Mouse (Mus musculus) heart, embryonic 16.5 days (tissue): ENCODE results near the gene Cfap97d1. TPM values are rescaled to one million over a fixed set of nuclear protein-coding genes. Genes with fewer than 3 reads are reported as not detected.

Source experiments
- ATAC-seq: fragments of 200-750 bp; cut with Nextera tagmentation; replicated peaks from 2 replicates; pipeline ENCODE4 v1.8.0; 2017; ENCODE audit warnings: moderate number of reproducible peaks; ENCODE audit not compliant: insufficient read depth, low FRiP score; ENCODE audit errors: extremely low read depth
- H3K27ac ChIP-seq: fragments of 300-500 bp; sonication (generic); 2 replicates; pipeline ENCODE4 v1.5.1; 2014; ENCODE audit warnings: mild to moderate bottlenecking, low read length, control low read depth, moderate library complexity
- H3K27me3 ChIP-seq: fragments of 300-500 bp; sonication (generic); 2 replicates; pipeline ENCODE4 v1.6.1; 2014; ENCODE audit warnings: low read length, mixed read lengths; ENCODE audit not compliant: control insufficient read depth, insufficient read depth
- H3K36me3 ChIP-seq: fragments of 300-500 bp; sonication (generic); 2 replicates; pipeline ENCODE4 v1.6.1; 2014; ENCODE audit not compliant: control insufficient read depth, insufficient read depth
- H3K4me1 ChIP-seq: fragments of 300-500 bp; sonication (generic); 2 replicates; pipeline ENCODE4 v1.6.1; 2014; ENCODE audit warnings: low read length, mixed read lengths; ENCODE audit not compliant: control insufficient read depth, insufficient read depth
- H3K4me2 ChIP-seq: fragments of 300-500 bp; sonication (generic); 2 replicates; pipeline ENCODE4 v1.6.1; 2014; ENCODE audit warnings: low read depth, mild to moderate bottlenecking, control low read depth, low read length
- H3K4me3 ChIP-seq: fragments of 300-500 bp; sonication (generic); 2 replicates; pipeline ENCODE4 v1.5.1; 2014; ENCODE audit warnings: mild to moderate bottlenecking, control low read depth, low read length
- H3K9ac ChIP-seq: fragments of 300-500 bp; sonication (generic); 2 replicates; pipeline ENCODE4 v1.6.1; 2014; ENCODE audit warnings: low read length, control low read depth
- H3K9me3 ChIP-seq: fragments of 300-500 bp; sonication (generic); replicated peaks from 2 replicates; pipeline ENCODE4 v1.6.1; 2016; ENCODE audit warnings: low read length; ENCODE audit not compliant: control insufficient read depth
- WGBS: fragments of 180-500 bp; shearing (Covaris S2); extraction: QIAGEN DNeasy Blood & Tissue Kit; methylation state at CpG from one replicate; pipeline ENCODE4 v1.1.7; 2014; 5-methylcytosine and 5-hydroxymethylcytosine counted together
- polyA plus RNA-seq: library from polyadenylated mRNA; unstranded; fragments of >200 nt; fragmentation: Nextera tagmentation; extraction: Ambion mirVana; gene quantifications from 2 replicates; pipeline ENCODE4 v1.2.1, GENCODE M21; 2015

Gene Cfap97d1
- polyA plus RNA-seq, 1 experiment from 2014 or later: not detected

DNA sequence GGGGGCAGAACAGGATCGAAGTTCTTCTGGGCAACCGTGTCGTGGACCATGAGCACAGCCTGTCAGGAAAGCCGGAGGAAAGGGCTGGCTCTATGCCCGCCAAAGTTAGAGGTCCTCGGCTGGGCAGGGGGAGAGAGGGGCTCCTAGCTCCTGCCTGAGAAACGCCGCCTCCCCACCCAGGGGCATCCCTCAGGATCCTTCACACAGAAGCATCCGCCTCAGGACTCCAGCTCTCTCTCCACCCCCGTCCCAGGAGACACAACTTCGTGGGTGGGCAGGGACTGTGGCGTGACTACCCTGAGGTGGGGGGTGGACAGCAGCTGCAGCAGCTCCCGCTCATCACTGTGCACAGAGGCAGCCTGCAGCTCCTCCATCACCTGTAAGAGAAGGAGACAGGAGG is 39.3 kb downstream of the Cfap97d1 start:
- no peak for ATAC-seq
- WGBS: 79% methylated on average over 13 of the region's 13 CpGs
- H3K27me3 ChIP-seq: peaks cover 4% of the 10 kb centered on the region; the same call in 1 of the 2 replicates

DNA sequence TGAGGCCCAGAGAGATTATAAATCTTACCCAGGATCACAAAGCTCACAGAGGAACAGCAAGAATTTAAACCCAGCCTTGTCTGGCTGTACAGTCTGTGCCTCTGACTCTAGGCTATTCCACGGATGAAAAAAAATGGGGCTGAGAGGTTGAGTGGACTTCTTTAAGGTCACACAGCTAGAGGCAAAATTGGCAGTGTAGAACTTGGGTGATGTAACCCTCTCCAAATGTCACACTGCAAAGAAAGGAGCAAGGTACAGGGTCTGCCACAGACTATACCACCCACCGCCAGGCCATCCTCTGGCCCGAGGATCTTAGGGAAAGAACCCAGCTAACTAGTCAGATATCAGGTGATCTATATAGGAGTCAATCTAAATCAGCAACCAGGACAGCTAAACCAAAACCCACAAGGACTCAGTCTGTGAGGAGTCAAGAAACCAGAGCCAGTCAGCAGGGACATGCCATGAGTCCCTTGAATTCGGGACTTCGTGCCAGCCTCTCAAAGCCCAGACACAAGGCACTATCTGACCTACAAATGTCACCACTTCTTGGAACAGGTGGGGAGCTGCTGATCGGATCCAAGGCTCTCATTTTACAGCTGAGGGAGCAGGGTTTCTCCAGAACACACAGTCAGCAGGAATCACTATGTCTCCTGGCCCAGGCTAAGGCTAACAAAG is 40.1 kb downstream of the Cfap97d1 start:
- no peaks in the 10 kb centered on the region for H3K9me3 ChIP-seq
- H3K27ac ChIP-seq: no peak overlapping the region
- 83% methylated on average over 6 of the region's 6 CpGs for WGBS
- H3K4me2 ChIP-seq: no peak overlapping the region
- no peak overlapping the region for H3K9ac ChIP-seq
- peaks cover 4% of the 10 kb centered on the region; the same call in 1 of the 2 replicates for H3K27me3 ChIP-seq
- no peak overlapping the region for H3K4me3 ChIP-seq
- peaks cover 6% of the 10 kb centered on the region; the same call in 1 of the 2 replicates for H3K4me1 ChIP-seq
- ATAC-seq: no peak
- no peaks in the 10 kb centered on the region for H3K36me3 ChIP-seq

More for the DNA sequence above, 39.3 kb downstream of the Cfap97d1 start:
- H3K9ac ChIP-seq: no peak overlapping the region
- no peak overlapping the region for H3K4me2 ChIP-seq
- H3K4me1 ChIP-seq: peaks cover 6% of the 10 kb centered on the region; the same call in 1 of the 2 replicates
- H3K36me3 ChIP-seq: no peaks in the 10 kb centered on the region
- no peak overlapping the region for H3K27ac ChIP-seq
- no peak overlapping the region for H3K4me3 ChIP-seq
- H3K9me3 ChIP-seq: no peaks in the 10 kb centered on the region

DNA sequence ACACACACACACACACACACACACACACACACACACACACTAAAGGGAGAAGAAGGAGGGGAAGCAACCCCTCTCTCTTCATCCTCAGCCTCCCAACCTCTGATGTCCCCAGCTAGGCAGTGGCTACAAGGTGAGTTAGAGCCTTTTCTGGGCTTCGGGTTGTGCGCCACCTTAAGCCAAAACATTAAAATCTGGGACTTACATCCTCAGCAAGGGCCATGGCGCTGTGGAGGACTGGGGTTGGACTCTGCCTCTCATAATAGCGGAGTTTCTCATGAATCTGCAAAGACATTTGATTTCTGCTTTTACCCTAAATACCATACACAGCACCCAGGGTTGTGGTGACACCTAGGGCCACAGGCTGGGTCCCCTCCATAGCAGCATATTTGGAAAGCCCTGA is 40.8 kb downstream of the Cfap97d1 start:
- 90% methylated on average over 4 of the region's 4 CpGs for WGBS
- H3K9me3 ChIP-seq: no peaks in the 10 kb centered on the region
- ATAC-seq: no peak
- no peaks in the 10 kb centered on the region for H3K36me3 ChIP-seq
- H3K4me2 ChIP-seq: no peak overlapping the region
- no peak overlapping the region for H3K9ac ChIP-seq
- H3K27me3 ChIP-seq: peaks cover 4% of the 10 kb centered on the region; the same call in 1 of the 2 replicates
- no peak overlapping the region for H3K27ac ChIP-seq
- H3K4me3 ChIP-seq: no peak overlapping the region
- H3K4me1 ChIP-seq: peaks cover 6% of the 10 kb centered on the region; the same call in 1 of the 2 replicates

DNA sequence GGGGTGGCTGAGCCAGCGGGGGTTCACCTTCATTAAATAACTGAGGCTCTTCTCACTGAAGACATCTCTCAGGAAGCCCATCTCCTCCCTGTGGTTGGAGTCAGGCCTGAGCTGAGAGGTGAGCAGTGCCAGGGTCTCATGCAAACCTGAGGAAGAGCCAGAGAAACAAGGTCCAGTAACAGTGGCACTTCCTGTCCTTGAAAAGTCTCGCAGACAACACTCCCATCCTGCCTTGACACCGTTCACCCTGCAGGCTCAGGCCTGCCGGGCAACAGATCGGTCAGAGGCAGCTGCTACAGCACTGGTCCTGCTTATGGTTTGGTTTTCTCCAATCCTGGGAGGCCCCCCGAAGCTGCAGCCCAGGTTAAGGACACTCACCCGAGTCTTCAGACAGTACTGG is 41.3 kb downstream of the Cfap97d1 start:
- H3K27me3 ChIP-seq: peaks cover 4% of the 10 kb centered on the region; the same call in 1 of the 2 replicates
- H3K9ac ChIP-seq: no peak overlapping the region
- no peak overlapping the region for H3K4me3 ChIP-seq
- H3K4me2 ChIP-seq: 0 out of 2 replicates have a peak overlapping the region, but pooled peaks have one; percentile 26
- no peaks in the 10 kb centered on the region for H3K36me3 ChIP-seq
- H3K4me1 ChIP-seq: peaks cover 6% of the 10 kb centered on the region; the same call in 1 of the 2 replicates
- H3K9me3 ChIP-seq: no peaks in the 10 kb centered on the region
- no peak overlapping the region for H3K27ac ChIP-seq
- no peak for ATAC-seq
- WGBS: 58% methylated on average over 7 of the region's 7 CpGs

DNA sequence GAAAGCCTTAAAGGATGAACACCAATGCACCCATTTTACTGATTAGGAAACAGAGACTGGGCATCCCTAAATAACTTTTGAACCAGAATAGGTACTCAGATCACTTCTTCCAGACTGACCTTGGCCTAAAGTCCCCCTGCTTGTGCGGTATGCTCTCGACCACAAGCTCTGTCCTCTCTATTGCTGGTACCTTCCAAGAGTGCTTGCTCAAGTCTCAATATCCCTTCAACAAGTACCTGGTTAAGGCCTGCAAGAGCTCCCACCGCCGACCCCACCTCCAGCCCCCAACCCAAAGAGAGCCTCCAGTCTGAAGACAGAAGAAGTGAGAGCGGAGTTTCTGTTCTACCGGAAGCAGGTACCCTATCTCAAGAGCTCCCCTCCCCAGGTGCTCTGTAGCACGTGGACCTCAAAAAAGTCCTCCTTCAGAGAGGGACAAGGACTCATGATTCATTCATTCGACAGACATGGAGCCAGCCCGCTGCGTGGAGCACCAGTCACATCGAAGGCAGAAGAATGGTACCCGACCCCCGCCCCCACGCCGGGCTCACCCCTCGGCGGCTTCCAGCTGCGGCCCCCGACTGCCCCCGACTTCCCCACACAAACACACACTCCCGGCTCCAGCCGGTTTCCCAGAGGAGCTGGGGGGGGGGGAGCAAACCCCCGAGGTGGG is 42.0 kb downstream of the Cfap97d1 start:
- peaks cover 6% of the 10 kb centered on the region; the same call in 1 of the 2 replicates for H3K27me3 ChIP-seq
- 6% methylated on average over 23 of the region's 23 CpGs for WGBS
- peak overlapping the region; percentile 78 for H3K9ac ChIP-seq
- no peak for ATAC-seq
- peaks cover 6% of the 10 kb centered on the region; the same call in 1 of the 2 replicates for H3K4me1 ChIP-seq
- H3K4me3 ChIP-seq: peak overlapping the region; percentile 61
- no peak overlapping the region for H3K27ac ChIP-seq
- H3K9me3 ChIP-seq: no peaks in the 10 kb centered on the region
- H3K4me2 ChIP-seq: peak overlapping the region; percentile 97
- no peaks in the 10 kb centered on the region for H3K36me3 ChIP-seq

DNA sequence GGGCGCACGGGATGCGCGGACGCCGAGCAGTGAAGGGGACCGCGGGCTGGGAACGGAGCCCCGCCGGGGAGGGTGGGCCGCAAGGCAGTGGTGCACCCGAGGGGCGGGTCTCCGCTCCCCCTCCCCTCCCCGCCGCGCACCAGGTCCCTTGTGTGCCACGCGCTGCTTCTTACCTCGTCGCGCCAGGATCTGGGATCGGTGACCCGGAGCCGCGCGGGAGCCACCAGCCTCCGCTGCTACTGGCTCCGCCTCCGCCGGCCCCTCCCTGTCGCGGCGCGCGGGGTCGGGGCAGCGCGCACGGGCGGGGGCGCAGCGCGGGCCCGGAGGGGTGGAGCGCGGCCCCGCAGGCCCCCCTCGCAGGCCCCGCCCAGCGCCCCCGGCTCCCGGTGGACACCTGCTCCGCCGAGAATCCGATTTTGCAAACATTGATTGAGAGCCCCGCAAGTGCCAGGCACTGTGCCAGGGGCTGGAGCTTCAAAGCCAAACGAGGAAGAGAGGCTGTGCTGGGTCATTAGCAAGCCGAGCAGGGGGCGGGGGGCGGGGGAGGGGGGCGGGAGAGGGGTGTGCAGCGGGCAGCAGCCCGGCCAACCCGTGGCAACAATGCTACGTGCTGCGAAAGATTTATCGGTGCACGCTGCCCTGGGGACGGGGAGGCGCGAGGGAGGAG is 42.7 kb downstream of the Cfap97d1 start:
- Histone ChIP-seq H3K27me3 (peaks cover 6% of the 10 kb centered on the region; the same call in 1 of the 2 replicates), H3K4me1 (peaks cover 6% of the 10 kb centered on the region; the same call in 1 of the 2 replicates), H3K4me3 (peak overlapping the region; percentile 61), H3K9ac (peak overlapping the region; percentile 78), H3K27ac (peak overlapping the region; percentile 19; the same call in 1 of the 2 replicates), H3K4me2 (peak overlapping the region; percentile 97), H3K36me3 (no peaks in the 10 kb centered on the region), H3K9me3 (no peaks in the 10 kb centered on the region)
- ATAC-seq: peak; percentile 87
- under 1% methylated on average over 69 of the region's 73 CpGs for WGBS

DNA sequence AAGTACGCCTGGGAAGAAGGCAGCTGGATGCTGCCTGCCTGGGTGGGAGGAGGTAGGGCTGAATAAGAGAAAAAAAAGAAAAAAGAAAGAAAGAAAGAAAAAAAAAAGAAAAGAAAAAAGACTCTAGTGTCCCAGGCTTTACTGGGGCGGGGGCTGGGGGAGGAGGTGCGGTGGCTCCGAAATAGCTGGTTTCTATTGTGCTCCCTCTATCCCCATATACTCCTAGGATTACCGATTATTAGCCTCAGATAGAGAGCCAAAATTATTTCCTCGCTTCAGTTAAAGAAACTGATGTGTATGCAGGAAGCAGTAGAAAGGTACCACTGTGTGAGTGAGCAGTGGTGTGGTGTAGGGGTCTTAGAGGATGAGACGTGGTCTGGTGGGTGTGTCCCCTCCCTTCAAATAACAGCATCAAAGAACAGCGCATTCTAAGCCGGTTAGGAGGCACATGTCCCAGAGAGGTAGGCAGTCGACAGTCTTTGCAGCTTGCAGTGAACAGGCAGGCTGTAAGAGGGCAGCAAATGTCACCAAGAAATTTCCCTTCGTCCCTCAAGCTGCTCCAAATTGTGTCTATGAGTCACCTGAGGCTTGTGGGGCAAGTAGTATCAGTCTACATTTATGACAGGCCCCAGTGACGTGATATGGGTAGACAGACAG is 43.4 kb downstream of the Cfap97d1 start:
- H3K4me1 ChIP-seq: peaks cover 6% of the 10 kb centered on the region; the same call in 1 of the 2 replicates
- H3K4me2 ChIP-seq: peak overlapping the region; percentile 97
- H3K36me3 ChIP-seq: no peaks in the 10 kb centered on the region
- peak overlapping the region; percentile 13; the same call in 1 of the 2 replicates for H3K9ac ChIP-seq
- no peaks in the 10 kb centered on the region for H3K9me3 ChIP-seq
- 6% methylated on average over 12 of the region's 12 CpGs for WGBS
- peaks cover 6% of the 10 kb centered on the region; the same call in 1 of the 2 replicates for H3K27me3 ChIP-seq
- H3K27ac ChIP-seq: no peak overlapping the region
- H3K4me3 ChIP-seq: peak overlapping the region; percentile 61
- ATAC-seq: no peak

DNA sequence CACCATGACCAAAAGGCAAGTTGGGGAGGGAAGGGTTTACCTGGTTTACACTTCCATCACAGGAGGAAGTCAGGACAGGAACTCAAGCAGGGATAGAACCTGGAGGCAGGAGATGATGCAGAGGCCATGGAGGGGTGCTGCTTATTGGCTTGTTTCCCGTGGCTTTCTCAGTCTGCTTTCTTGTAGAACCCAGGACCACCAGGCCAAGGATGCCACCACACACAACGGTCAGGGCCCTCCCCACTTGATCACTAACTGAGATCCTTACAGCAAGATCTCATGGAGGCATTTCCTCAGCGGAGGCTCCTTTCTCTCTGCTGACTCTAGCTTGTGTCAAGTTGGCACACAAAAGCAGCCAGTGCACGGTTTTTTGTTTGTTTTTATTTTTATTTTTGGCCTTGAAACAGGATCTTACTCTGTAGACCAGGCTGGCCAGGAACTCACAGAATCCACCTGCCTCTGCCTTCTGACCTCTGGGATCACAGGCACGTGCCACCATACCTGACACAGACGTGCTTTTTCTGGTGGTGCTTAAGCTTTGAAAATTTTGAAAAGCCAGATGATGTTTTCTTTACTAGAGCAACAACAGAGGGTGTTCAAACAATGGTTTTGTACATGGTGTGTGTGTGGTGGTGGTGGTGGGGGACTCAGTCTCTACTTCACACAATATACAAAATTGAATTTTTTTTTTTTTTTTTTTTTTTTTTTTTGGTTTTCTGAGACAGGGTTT is 44.2 kb downstream of the Cfap97d1 start, which contains the start of gene Mpp3:
Gene Mpp3 (minus strand): TSS at position 375 of the 730 bp plus-strand sequence.
- Histone ChIP-seq H3K9me3 (no peaks in the 10 kb centered on the region), H3K4me1 (peaks cover 6% of the 10 kb centered on the region; the same call in 1 of the 2 replicates), H3K27ac (no peak within 1 kb of the TSS), H3K9ac (0 out of 2 replicates have a peak within 1 kb of the TSS, but pooled peaks have one; percentile 13), H3K27me3 (peaks cover 6% of the 10 kb centered on the region; the same call in 1 of the 2 replicates), H3K4me2 (peak within 1 kb of the TSS; percentile 97), H3K4me3 (peak within 1 kb of the TSS; percentile 61), H3K36me3 (no peaks in the 10 kb centered on the region)
- no peak for ATAC-seq
- WGBS: 75% methylated on average over 6 of the region's 6 CpGs
